Mouse (Mus musculus): ENCODE measurements around the gene Ttll11.

DNA sequence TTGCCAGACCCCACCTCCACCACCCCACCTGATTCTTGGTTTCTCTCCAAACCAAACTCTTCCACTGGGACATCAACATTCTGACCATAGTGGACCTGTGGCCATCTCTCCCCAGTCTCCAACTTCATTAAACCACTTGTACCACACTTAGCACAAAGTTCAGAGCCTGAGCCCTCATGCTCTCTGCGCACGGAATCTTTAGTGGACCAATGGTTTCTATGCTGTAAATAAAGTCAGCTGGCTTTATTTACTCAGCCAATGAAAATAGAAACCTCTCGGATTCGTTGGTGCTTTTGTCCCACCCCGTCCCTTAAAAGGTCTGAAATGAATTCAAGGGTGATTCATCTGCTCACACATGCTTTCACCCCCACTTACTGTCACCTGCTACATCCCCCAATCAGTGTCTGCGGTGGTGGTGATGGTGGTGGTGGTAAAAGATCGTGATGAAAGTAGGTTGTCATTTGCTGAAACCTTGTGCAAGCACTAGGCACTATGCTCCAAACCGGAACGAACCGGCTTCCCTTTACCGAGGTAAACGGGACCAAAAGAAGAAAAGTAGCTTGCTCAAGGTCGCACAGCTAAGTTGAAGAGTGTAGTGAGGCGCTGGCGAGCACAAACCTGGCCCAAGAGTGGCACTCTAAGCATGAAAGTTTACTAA lies 1.3 kb downstream of the Ttll11 start:
- no peak for TF ChIP-seq GATA1 (IDR thresholded peaks at IDR 0.05; ENCODE audit: low read length)
- TF ChIP-seq TAL1 (IDR thresholded peaks at IDR 0.05; ENCODE audit: low read length), result no peak
